Mouse (Mus musculus) gastrocnemius, adult 2 months (tissue): ENCODE results near the gene Btbd8. TPM values are rescaled to one million over a fixed set of nuclear protein-coding genes. Genes with fewer than 3 reads are reported as not detected.
A peak's percentile ranks its signal among the peaks of the same experiment; 100 is the strongest.

Experiments used
- DNase-seq: peaks from one replicate; pipeline ENCODE4 v3.0.0; 2022
- H3K27ac ChIP-seq: fragments of 200-600 bp; 2 replicates; pipeline ENCODE4 v1.8.1; 2022; ENCODE audit warnings: mild to moderate bottlenecking
- H3K4me3 ChIP-seq: fragments of 200-600 bp; 2 replicates; pipeline ENCODE4 v1.8.1; 2022; ENCODE audit warnings: mild to moderate bottlenecking, moderate library complexity
- CTCF ChIP-seq: fragments of 200-600 bp; IDR thresholded peaks from 2 replicates; pipeline ENCODE4 v1.8.1; 2022; ENCODE audit warnings: antibody characterized with exemption, mild to moderate bottlenecking, moderate library complexity
- intact Hi-C: fragments of 180-260 bp; cut with DNase I; formaldehyde crosslinking; loops from one replicate; pipeline ENCODE4 v1.15.1; 2025
- long read RNA-seq, 2 experiments: library from polyadenylated mRNA; stranded (forward); transcript quantifications; one replicate each; pipeline ENCODE4 v2.0.0; 2021
- total RNA-seq, 2 experiments: library from RNA; stranded (reverse); gene quantifications; 2 replicates each; pipeline ENCODE4 v1.2.3; 2021

Btbd8 gene
- 1 to 10 TPM; 5.5 to 8.5 TPM for total RNA-seq
- long read RNA-seq, experiment 1, partial matches to known transcripts: 0 of 5 reads
- long read RNA-seq, experiment 1, other reads (novel, unspliced or antisense): 5 of 5 reads
- long read RNA-seq, experiment 2, full-length matches to known transcripts: 1 of 1 reads
- long read RNA-seq, experiment 2, partial matches to known transcripts: 0 of 1 reads
- long read RNA-seq, experiment 2, other reads (novel, unspliced or antisense): 0 of 1 reads

DNA sequence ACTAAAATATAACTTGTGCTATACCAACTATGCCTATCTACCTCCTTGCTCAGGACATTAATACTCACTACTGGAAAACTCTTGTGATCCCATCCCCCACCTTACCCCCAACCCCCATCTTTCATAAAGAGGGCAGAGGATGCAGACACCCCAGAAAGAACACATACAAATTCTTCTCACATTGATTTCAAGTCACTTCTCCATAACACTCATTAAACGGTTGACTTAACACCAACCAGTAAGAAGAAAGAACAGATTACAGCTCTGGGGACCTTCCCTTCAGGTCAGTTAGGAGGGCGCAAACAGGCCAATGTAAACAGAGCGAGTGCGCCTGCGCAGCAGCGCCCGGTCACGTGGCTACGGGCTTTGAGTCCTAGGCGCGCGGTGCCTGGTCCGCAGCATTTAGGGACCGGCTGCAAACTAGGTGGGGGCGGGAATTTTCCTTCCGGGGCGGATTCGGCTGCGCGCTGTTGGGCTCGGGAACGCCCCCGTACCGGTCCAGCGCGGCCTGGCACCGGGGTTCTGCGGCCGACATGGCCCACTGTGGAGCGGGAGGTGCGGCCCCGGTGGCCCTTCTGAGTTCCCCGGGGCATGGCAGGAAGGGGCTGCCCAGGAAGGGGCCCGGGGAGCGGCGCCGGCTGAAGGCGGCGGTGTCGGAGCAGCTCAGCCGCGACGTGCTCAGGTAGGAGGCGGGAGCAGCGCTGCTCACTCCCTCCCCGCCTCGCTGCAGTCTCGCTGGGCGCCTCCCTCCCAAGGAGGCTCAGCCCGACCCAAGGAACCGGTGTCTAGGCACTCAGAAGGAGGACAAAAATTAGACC lies at the start of gene Btbd8:
Btbd8 (plus strand) TSS at position 534 of the 818 bp plus-strand sequence.
- intact Hi-C loops: loop anchor here (10.0 kb wide), 1 partner anchor 157 kb away; the partner anchor contains the start of genes Glmn and Rpap2
- DNase-seq: peak; percentile 97
- Histone ChIP-seq H3K27ac (peak within 1 kb of the TSS; percentile 97), H3K4me3 (peak within 1 kb of the TSS; percentile 95)
- no peak for TF ChIP-seq CTCF

DNA sequence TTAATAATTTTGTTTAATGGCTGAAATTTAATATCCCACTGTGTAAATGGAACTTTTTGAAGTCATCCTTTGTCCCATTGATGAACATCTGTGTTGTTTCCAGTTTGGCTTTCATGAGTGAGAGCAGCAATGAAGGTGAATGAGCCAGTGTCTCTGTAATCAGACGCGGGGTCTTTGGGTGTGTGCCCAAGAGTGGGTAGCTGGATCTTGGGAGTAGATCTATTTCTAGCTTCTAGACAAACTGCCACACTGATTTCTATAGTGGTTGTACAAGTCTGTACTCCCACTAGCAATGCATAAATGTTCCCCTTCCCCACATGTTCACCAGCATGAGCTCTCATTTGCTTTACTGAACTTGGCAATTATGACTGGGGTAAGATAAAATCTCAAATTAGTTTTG lies 48.4 kb upstream of the Btbd8 start:
- Histone ChIP-seq H3K27ac (no peak overlapping the region), H3K4me3 (no peak overlapping the region)
- DNase-seq: no peak
- no peak for TF ChIP-seq CTCF
- intact Hi-C loops: no loop called here

DNA sequence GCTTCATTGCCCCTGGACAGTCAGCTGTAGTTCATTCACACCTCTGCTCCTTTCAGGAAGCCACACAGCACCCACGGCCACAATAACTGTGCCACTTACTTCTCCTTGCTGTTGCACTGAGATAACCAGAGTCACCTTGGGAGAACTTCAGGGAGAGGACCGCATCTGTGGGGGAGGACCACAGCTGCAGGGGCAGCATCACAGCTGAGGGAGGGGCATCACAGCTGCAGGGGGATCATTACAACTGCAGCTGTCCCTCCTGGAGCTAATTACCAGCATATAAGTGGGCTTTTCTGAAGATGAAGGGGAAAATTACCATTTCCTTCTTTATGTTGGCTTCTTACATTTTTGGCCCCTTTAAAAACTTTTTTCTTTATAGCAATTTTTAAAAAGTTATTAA lies 43.4 kb upstream of the Btbd8 start:
- DNase-seq: no peak
- Histone ChIP-seq H3K4me3 (no peak overlapping the region), H3K27ac (no peak overlapping the region)
- TF ChIP-seq CTCF: no peak
- intact Hi-C loops: no loop called here

DNA sequence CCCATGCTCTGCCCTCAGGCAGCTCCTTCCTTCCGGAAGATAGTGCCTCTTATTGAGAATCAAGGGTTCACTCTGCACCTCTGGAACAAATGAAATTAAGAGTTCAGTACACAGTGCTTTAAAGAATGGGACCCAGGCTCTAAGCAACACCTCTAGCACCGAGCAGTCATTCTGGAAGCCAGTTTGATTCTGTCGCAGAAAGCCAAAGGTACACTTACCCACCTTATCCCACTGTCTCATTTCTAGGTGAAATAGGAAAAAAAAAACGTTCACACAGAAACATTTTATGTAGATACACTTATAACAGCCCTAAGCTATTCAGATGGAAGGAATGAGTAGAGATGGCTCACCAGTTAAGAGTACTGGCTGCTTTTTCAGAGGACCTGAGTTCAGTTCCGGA lies 35.4 kb upstream of the Btbd8 start, which contains the start of gene Ephx4:
Ephx4 (plus strand) TSS at position 301 of the 400 bp plus-strand sequence.
- TF ChIP-seq CTCF: no peak
- peak within 1 kb of the TSS; percentile 79 for H3K4me3 ChIP-seq
- no peak for DNase-seq
- intact Hi-C loops: no loop called here
- peak within 1 kb of the TSS; percentile 61 for H3K27ac ChIP-seq

DNA sequence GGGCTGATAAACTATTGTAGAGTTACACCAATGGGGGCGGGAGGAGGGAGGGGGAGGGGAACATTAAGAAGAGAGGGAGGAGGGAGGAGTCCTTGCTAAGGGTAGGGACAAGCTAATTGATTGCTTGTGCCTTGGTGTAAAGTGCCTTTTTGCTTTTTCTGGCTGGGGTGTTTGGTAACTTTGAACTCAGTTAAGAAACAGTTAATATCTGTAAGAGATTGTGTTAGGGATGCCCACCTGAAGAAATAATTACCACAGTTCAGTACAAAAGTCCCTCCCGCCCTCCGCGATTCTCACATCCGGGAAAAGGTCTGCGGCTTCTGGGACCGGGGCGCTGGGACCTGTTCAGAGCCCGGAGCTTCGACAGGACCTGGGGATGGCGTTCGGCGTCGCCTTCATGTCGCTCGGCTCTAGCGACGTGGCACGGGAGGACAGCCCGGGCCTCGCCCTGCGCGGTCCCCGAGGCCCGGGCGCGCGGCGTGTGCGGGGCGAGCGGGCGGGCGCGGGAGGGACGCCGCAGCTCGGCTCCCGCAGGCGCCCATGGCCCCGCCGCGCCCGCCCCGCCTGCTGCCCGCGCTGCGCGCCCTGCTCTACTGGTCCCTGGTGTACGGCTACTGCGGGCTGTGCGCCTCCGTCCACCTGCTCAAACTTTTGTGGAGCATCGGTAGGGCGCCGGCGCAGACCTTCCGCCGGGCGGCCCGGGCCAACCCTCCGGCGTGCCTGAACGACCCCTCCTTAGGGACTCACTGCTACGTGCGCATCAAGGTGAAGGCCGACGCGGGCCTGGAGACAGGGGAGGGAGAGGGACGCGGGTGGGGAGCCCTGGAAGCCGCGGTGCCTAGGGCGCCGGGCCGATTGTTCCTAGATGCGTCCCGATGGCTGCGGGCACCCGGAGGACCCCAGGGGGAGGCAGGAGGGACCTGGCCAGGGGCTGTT lies 34.5 kb upstream of the Btbd8 start:
- TF ChIP-seq CTCF: no peak
- H3K27ac ChIP-seq: peak overlapping the region; percentile 61
- intact Hi-C loops: no loop called here
- peak; percentile 30 for DNase-seq
- H3K4me3 ChIP-seq: peak overlapping the region; percentile 79

DNA sequence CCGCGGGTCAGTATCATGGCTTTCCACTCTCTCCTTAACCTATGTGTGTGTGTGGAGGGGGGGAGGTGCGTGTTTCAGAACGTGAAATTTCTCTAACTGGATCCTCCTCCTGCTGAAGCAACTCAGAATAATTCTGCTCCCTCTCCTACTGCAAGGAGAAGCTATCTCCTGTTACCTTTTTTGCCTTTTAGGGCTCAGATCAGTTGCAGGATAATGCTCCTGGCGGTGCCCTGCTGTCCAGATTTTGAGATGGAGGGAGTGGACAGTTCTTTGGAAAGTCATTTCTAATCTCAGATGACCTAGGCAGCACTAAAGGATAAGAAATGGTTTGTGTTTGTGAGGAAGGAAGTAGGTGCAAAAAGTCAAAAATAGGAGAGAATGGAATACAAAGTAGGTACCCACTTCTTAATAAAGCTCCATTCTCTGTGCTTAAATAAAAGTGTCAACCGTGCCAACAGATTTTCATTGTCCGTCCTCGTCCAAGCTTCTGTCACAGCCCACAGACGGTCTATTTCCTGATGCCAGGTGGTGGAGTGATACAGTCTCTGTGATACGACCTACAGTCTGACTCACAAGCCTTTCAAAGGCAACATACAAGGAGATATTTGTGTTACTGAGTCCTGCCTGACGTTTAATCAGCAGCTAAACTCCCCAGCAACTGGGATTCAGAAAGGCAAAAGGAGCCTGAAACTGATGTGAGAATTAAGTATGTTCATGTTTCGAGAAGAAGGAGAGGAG lies 33.7 kb upstream of the Btbd8 start:
- intact Hi-C loops: no loop called here
- DNase-seq: no peak
- H3K4me3 ChIP-seq: peak overlapping the region; percentile 79
- no peak for TF ChIP-seq CTCF
- peak overlapping the region; percentile 61; the same call in 1 of the 2 replicates for H3K27ac ChIP-seq

DNA sequence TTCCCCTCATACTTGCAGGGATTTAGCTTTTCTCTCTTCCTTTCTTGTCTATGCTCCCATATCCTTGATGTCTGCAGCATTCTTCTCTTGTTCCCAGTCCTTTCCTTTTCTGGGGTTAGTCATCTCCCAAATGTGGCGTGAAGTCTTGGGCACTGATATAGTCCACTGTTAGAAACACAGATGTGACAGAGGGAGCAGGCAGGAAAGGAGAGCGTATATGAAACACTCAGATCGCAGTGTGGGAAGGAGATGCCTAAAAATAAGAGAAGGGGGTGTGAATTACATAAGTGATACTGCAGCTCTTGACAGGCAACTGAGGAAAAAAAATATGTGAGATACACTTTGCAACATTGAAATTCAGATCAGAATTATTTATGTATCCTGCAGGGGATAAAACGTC lies 32.4 kb upstream of the Btbd8 start:
- intact Hi-C loops: no loop called here
- no peak for TF ChIP-seq CTCF
- H3K27ac ChIP-seq: no peak overlapping the region
- no peak for DNase-seq
- no peak overlapping the region for H3K4me3 ChIP-seq

DNA sequence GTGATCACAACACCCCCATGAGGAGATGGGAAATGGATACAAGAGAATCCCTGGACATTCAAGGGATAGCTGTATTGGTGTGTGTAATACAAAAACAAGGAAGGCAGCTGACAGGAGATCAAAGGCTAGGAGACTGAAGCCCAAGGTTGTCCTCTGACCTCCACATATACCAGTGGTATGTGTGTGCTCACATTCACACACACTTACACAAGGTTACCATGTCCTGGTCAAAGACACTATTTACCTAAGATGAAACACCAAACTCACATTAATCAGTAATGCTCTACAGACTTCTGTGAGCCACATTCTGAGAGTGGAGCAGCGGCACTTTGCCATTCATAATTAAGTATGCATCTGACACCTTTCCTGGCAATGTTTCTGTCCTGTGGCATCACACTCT lies 27.5 kb upstream of the Btbd8 start:
- Histone ChIP-seq H3K4me3 (no peak overlapping the region), H3K27ac (no peak overlapping the region)
- no peak for TF ChIP-seq CTCF
- no peak for DNase-seq
- intact Hi-C loops: no loop called here

DNA sequence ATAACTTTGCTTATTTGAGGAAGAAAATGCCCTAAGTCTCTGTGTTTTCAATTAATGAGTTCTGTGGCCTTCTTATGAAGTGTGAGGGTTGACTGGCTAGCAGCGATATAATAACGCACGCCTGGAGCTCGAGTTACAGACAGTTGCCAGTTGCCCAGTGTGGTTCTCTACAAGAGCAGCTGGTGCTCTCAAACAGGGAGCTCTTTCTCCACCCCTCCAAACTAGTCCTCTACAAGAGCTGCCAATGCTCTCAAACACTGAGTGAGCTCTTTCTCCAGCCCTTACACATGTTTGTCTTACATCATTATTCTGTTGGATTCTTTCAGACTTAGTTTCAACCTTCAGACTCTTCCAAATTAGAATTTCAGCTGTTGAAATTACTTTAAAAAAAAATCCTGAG lies 26.5 kb upstream of the Btbd8 start:
- TF ChIP-seq CTCF: no peak
- Histone ChIP-seq H3K4me3 (no peak overlapping the region), H3K27ac (peak overlapping the region; percentile 46)
- intact Hi-C loops: no loop called here
- DNase-seq: peak; percentile 61

DNA sequence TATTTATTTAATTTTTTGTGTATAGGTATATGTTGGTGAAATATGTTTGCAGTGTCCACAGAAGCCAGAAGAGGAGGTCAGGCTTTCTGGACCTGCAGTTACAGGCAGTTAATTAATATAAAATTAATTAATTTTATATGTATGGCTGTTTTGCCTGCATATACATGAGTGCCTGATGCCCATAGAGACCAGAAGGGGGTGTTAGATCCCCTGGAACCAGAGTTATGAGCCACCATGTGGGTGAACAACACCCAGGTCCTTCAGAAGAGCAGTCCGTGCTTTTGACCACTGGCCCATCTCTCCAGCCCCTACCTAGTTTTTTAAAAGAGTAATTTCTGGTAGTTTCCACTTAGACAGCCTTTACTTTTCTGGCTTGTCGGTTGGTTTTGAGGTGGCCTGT lies 25.5 kb upstream of the Btbd8 start:
- intact Hi-C loops: no loop called here
- no peak overlapping the region for H3K4me3 ChIP-seq
- DNase-seq: no peak
- no peak overlapping the region for H3K27ac ChIP-seq
- no peak for TF ChIP-seq CTCF

DNA sequence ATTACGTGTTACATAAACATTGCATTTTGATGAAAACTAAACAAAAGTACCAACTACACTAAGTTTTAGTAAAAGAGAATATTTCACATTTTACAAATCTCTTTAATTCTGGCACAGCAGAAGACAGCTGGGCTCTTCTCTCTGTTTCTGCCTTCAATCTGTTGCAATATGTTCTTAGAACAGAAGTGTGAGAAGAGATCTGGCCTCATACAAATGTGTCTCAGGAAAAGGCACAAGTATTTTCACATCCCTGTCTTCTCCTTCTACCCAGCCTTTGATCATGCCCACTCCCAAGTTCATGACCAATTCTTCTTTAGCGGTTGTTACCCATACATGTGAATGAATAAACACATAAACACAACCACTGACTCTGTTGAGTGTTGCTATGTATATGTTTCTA lies 22.7 kb upstream of the Btbd8 start:
- intact Hi-C loops: no loop called here
- Histone ChIP-seq H3K4me3 (no peak overlapping the region), H3K27ac (no peak overlapping the region)
- TF ChIP-seq CTCF: no peak
- no peak for DNase-seq

DNA sequence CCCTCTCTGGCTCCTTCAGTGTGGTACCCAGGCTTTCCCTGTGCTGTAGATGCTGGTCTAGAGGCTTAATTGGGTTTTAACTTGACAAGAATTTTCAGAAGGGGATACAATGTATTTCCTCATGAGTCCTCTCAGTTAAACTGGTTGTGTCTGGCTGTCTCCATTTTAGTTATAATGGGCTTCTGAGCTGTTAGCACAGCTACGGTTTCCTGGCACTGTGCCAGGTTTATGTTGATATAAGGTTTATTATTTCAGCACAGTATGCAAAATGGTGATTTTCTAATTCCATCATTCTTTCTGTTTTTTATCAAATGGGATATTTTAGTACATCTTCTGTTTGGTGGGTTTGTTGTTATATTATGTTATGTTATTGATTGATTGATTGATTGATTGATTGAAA lies 16.1 kb upstream of the Btbd8 start:
- no peak overlapping the region for H3K4me3 ChIP-seq
- TF ChIP-seq CTCF: no peak
- intact Hi-C loops: no loop called here
- H3K27ac ChIP-seq: no peak overlapping the region
- DNase-seq: no peak
